Mouse (Mus musculus): ENCODE results near the gene Rhox7b. TPM values are rescaled to one million over a fixed set of nuclear protein-coding genes. Genes with fewer than 3 reads are reported as not detected.
"Not testable (repeated sequence)": the region's sequence is repeated elsewhere in the genome, so short reads cannot be mapped to it uniquely, and the experiment has no call there.

Rhox7b gene
- not detected in 2 replicates for total RNA-seq (2014; rRNA removed)
- not detected in 2 replicates for polyA plus RNA-seq (2015; fragmentation: Nextera tagmentation; extraction: Ambion mirVana)

DNA sequence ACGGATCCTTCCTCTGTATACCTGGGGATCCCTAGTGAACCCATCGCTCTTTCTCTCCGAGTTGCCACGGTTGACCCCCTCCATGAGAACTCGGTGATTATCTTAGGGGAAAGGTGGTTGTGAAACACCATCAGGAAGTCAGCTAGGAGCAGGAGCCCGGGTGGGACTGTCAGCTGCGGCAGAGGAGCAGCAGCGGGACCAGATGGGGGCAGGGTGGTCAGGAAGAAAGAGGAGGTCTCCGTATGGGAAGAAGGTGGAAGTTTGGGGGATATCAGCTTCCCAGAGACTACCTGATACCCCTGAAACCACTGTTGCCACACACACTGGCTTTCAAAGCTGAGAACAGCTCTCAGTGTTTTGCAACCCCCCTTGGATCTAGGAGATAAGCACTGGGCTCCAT is at the start of gene Rhox7b:
TSS of gene Rhox7b (minus strand) at position 101 of the 400 bp plus-strand sequence.
- not testable (repeated sequence) for H3K27ac ChIP-seq (ENCODE audit: low read depth, low read length); H3K36me3 ChIP-seq (ENCODE audit: insufficient read depth, low read length); ATAC-seq (ENCODE audit: low FRiP score); H3K9me3 ChIP-seq (ENCODE audit: low read length); H3K4me1 ChIP-seq (ENCODE audit: insufficient read depth, low read length); H3K4me3 ChIP-seq (ENCODE audit: low read depth, low read length); H3K9ac ChIP-seq (replicated peaks; ENCODE audit: low read length, poor library complexity, severe bottlenecking); DNase-seq (ENCODE audit: low spot score); H3K4me2 ChIP-seq (ENCODE audit: low read depth, low read length, poor library complexity, severe bottlenecking); H3K27me3 ChIP-seq (ENCODE audit: insufficient read depth, low read length)
- 92% methylated on average over 8 of the region's 9 CpGs for WGBS

GRCm38 (mm10) chrX:37916311-37916710 is 19.3 kb upstream of the Rhox7b start:
- no peaks in the 10 kb centered on the region for H3K36me3 ChIP-seq (ENCODE audit: insufficient read depth, low read length)
- no peaks in the 10 kb centered on the region for H3K9me3 ChIP-seq (ENCODE audit: low read length)
- no peak for DNase-seq (ENCODE audit: low spot score)
- H3K4me1 ChIP-seq (ENCODE audit: insufficient read depth, low read length): no peaks in the 10 kb centered on the region
- H3K27ac ChIP-seq (ENCODE audit: low read depth, low read length): no peak overlapping the region
- no peak for TF ChIP-seq CTCF (IDR thresholded peaks at IDR 0.05)
- H3K27me3 ChIP-seq (ENCODE audit: insufficient read depth, low read length): no peaks in the 10 kb centered on the region
- 75% methylated on average over 4 of the region's 4 CpGs for WGBS
- H3K4me2 ChIP-seq (ENCODE audit: low read depth, low read length, poor library complexity, severe bottlenecking): no peak overlapping the region
- ATAC-seq (ENCODE audit: low FRiP score): no peak
- H3K4me3 ChIP-seq (ENCODE audit: low read depth, low read length): no peak overlapping the region
- no peak overlapping the region for H3K9ac ChIP-seq (replicated peaks; ENCODE audit: low read length, poor library complexity, severe bottlenecking)

- no peak overlapping the region for H3K4me2 ChIP-seq (ENCODE audit: low read depth, low read length, poor library complexity, severe bottlenecking)
- H3K27ac ChIP-seq (ENCODE audit: low read depth, low read length): no peak overlapping the region
- peak; percentile 45 for TF ChIP-seq CTCF (IDR thresholded peaks at IDR 0.05)
- H3K36me3 ChIP-seq (ENCODE audit: insufficient read depth, low read length): no peaks in the 10 kb centered on the region
- H3K4me3 ChIP-seq (ENCODE audit: low read depth, low read length): no peak overlapping the region
- H3K4me1 ChIP-seq (ENCODE audit: insufficient read depth, low read length): no peaks in the 10 kb centered on the region
- no peak for DNase-seq (ENCODE audit: low spot score)
- H3K27me3 ChIP-seq (ENCODE audit: insufficient read depth, low read length): no peaks in the 10 kb centered on the region
- no peak for ATAC-seq (ENCODE audit: low FRiP score)
- 54% methylated on average over 7 of the region's 7 CpGs for WGBS
- no peaks in the 10 kb centered on the region for H3K9me3 ChIP-seq (ENCODE audit: low read length)
- no peak overlapping the region for H3K9ac ChIP-seq (replicated peaks; ENCODE audit: low read length, poor library complexity, severe bottlenecking)
These were observed 11.5 kb upstream of the Rhox7b start for GRCm38 (mm10) chrX:37908581-37908980.

DNA sequence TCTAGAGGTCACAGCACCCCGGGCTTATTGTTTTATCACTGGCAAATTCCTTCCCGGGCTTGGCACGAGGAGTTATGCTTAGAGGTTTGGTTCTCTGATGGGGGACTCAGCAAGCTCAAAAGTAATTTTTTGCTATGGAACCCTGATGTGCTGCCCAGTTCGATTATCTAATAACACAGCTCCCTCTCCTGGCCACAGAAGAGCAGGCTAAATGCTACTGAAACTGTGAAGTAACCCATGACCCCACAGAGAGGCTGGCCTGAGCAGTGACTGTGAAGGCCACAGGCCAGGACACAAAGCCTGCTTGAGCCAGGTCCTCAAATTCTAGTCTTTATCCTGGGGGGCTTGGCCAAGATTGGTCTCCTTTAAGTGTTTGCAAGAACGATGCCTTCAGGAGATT is 6.7 kb upstream of the Rhox7b start:
- H3K27me3 ChIP-seq (ENCODE audit: insufficient read depth, low read length): no peaks in the 10 kb centered on the region
- no peak overlapping the region for H3K4me2 ChIP-seq (ENCODE audit: low read depth, low read length, poor library complexity, severe bottlenecking)
- ATAC-seq (ENCODE audit: low FRiP score) (no peak), DNase-seq (ENCODE audit: low spot score) (peak; percentile 5)
- WGBS: 84% methylated on average over 5 of the region's 5 CpGs
- no peak overlapping the region for H3K4me3 ChIP-seq (ENCODE audit: low read depth, low read length)
- no peak overlapping the region for H3K27ac ChIP-seq (ENCODE audit: low read depth, low read length)
- H3K9ac ChIP-seq (replicated peaks; ENCODE audit: low read length, poor library complexity, severe bottlenecking): no peak overlapping the region
- H3K9me3 ChIP-seq (ENCODE audit: low read length): no peaks in the 10 kb centered on the region
- H3K4me1 ChIP-seq (ENCODE audit: insufficient read depth, low read length): no peaks in the 10 kb centered on the region
- no peaks in the 10 kb centered on the region for H3K36me3 ChIP-seq (ENCODE audit: insufficient read depth, low read length)
- peak; percentile 54 for TF ChIP-seq CTCF (IDR thresholded peaks at IDR 0.05)

GRCm38 (mm10) chrX:37901670-37902069 is 4.6 kb upstream of the Rhox7b start, which contains the start of gene Rhox9:
Rhox9 (minus strand) TSS chrX:37901770.
- H3K4me2 ChIP-seq (ENCODE audit: low read depth, low read length, poor library complexity, severe bottlenecking); H3K9ac ChIP-seq (replicated peaks; ENCODE audit: low read length, poor library complexity, severe bottlenecking); H3K27ac ChIP-seq (ENCODE audit: low read depth, low read length); DNase-seq (ENCODE audit: low spot score); H3K4me1 ChIP-seq (ENCODE audit: insufficient read depth, low read length); H3K4me3 ChIP-seq (ENCODE audit: low read depth, low read length); ATAC-seq (ENCODE audit: low FRiP score); H3K36me3 ChIP-seq (ENCODE audit: insufficient read depth, low read length); H3K9me3 ChIP-seq (ENCODE audit: low read length); H3K27me3 ChIP-seq (ENCODE audit: insufficient read depth, low read length): not testable (repeated sequence)
- 95% methylated on average over 8 of the region's 18 CpGs for WGBS

GRCm38 (mm10) chrX:37878844-37879243 is 18.2 kb downstream of the Rhox7b start, which contains the start of gene Rhox8:
Rhox8 (minus strand) TSS chrX:37878944.
- no peaks in the 10 kb centered on the region for H3K9me3 ChIP-seq (ENCODE audit: low read length)
- TF ChIP-seq CTCF (IDR thresholded peaks at IDR 0.05): no peak
- H3K9ac ChIP-seq (replicated peaks; ENCODE audit: low read length, poor library complexity, severe bottlenecking): no peak within 1 kb of the TSS
- H3K4me1 ChIP-seq (ENCODE audit: insufficient read depth, low read length): no peaks in the 10 kb centered on the region
- no peaks in the 10 kb centered on the region for H3K27me3 ChIP-seq (ENCODE audit: insufficient read depth, low read length)
- no peak for ATAC-seq (ENCODE audit: low FRiP score)
- no peak within 1 kb of the TSS for H3K4me2 ChIP-seq (ENCODE audit: low read depth, low read length, poor library complexity, severe bottlenecking)
- 74% methylated on average over 4 of the region's 4 CpGs for WGBS
- no peak within 1 kb of the TSS for H3K4me3 ChIP-seq (ENCODE audit: low read depth, low read length)
- H3K36me3 ChIP-seq (ENCODE audit: insufficient read depth, low read length): no peaks in the 10 kb centered on the region
- H3K27ac ChIP-seq (ENCODE audit: low read depth, low read length): no peak within 1 kb of the TSS
- DNase-seq (ENCODE audit: low spot score): no peak

All from midbrain, postnatal 0 days (tissue).